Mouse (Mus musculus): ENCODE results near the gene Myo18a. TPM values are rescaled to one million over a fixed set of nuclear protein-coding genes. Genes with fewer than 3 reads are reported as not detected.
A peak's percentile ranks its signal among the peaks of the same experiment; 100 is the strongest.

The Myo18a gene
- polyA plus RNA-seq, 1 experiment from 2014 or later = 42.3 TPM

DNA sequence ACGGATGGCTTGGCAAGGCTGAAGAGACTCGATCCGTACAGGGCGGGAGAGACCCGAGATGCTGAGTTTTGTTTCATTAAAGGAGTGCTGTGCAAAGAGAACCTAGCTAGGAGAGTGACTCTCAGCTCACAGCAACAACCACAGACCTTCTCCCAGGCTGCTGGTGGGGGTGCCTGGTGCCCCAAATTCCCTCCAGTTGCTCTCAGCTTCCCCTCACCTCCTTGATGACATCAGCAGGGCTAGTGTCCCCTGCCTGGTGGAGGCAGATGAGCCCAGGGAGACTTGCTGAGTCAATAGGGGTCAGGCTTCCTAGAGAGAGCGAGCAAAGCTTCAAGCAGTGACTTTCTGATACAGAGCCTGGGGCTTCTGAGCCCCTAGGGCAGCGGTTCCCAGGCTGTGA is 109.6 kb downstream of the Myo18a start:
- H3K9me3 ChIP-seq (ENCODE audit: control insufficient read depth, low read length) = no peaks in the 10 kb centered on the region
- no peak overlapping the region for H3K4me3 ChIP-seq (replicated peaks; ENCODE audit: low read depth, low read length)
- no peaks in the 10 kb centered on the region for H3K36me3 ChIP-seq (ENCODE audit: control insufficient read depth, insufficient read depth, low read length)
- DNase-seq = no peak
- H3K4me1 ChIP-seq (ENCODE audit: control insufficient read depth, insufficient read depth, low read length) = peaks cover 70% of the 10 kb centered on the region
- 6% methylated on average over 7 of the region's 7 CpGs for WGBS
- peak overlapping the region; percentile 30 for H3K4me2 ChIP-seq (ENCODE audit: low read length)
- ATAC-seq (ENCODE audit: low FRiP score, low TSS enrichment) = no peak
- peak overlapping the region; percentile 54 for H3K27ac ChIP-seq (replicated peaks; ENCODE audit: low read depth, low read length)
- 0 out of 2 replicates have a peak overlapping the region, but pooled peaks have one; percentile 10 for H3K9ac ChIP-seq (replicated peaks; ENCODE audit: low read length)
- no peaks in the 10 kb centered on the region for H3K27me3 ChIP-seq (ENCODE audit: control insufficient read depth, insufficient read depth, low read length)

DNA sequence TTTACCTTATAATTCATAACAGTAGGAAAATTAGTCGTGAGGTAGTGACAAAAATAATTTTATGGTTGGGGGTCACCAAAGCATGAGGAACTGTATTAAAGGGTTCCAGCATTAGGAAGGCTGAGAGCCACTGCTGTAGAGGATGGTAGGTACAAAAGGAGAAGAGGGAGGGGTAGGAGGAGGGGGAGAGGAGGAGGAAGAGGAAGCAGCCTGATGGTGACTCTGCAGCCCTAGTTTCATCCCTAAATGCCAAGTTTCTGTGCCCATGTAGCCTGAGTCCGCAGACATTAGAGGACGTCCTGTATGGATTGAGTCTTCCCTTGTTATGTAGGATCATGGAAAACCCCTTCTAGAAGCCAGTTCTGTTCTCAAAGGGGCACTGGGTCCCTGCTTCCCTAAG is 110.1 kb downstream of the Myo18a start:
- Histone ChIP-seq H3K4me2 (ENCODE audit: low read length) (no peak overlapping the region), H3K9me3 (ENCODE audit: control insufficient read depth, low read length) (no peaks in the 10 kb centered on the region), H3K27me3 (ENCODE audit: control insufficient read depth, insufficient read depth, low read length) (no peaks in the 10 kb centered on the region), H3K27ac (replicated peaks; ENCODE audit: low read depth, low read length) (no peak overlapping the region), H3K4me1 (ENCODE audit: control insufficient read depth, insufficient read depth, low read length) (peaks cover 66% of the 10 kb centered on the region), H3K4me3 (replicated peaks; ENCODE audit: low read depth, low read length) (no peak overlapping the region), H3K36me3 (ENCODE audit: control insufficient read depth, insufficient read depth, low read length) (no peaks in the 10 kb centered on the region), H3K9ac (replicated peaks; ENCODE audit: low read length) (no peak overlapping the region)
- ATAC-seq (ENCODE audit: low FRiP score, low TSS enrichment) (no peak), DNase-seq (no peak)
- 47% methylated on average over 3 of the region's 3 CpGs for WGBS

DNA sequence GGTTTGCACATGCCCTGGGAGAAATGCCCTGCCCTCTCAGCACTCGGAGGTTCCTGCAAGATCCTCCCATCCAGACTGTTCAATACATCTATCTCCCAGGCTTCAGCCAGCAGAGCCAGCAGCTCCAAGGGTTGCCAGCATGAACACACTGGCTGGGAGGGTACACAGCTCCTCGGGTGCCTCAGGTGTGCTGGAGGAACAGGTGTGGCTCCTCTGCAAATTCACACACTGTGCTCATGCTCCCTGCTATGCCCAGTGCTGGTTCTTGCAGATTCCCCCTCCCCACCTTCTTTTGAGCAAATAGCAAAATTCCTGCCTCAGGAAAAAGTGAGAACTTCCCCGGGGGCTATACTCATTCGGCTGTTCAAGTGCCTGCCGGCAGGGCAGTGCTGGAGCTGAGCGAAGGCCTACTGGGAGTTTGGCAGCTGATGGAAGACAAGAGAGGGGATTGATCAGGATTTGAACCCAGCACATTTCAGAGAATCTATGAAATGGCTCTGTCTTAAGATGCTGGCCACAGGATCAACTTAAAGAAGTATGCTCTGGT is 111.7 kb downstream of the Myo18a start:
- H3K4me2 ChIP-seq (ENCODE audit: low read length) = no peak overlapping the region
- no peak overlapping the region for H3K4me3 ChIP-seq (replicated peaks; ENCODE audit: low read depth, low read length)

DNA sequence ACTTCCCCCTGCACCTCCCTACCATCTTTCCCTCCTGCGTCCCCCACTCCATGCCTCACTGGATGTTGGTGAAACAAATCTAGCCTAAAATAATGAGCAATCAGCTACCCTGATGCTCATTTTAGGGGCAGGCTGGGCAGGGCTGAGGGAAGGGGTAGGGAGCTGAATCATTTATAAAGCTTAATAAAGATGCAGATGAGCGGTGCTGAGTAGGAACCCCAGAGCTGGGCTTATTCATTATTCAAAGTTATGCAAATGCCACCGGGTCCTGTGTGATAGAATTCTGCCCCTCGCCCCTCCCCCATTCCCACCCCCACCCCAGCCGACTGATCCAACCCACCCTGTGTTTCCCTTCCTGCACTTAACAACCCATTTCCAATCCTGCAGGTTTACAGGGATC is 112.2 kb downstream of the Myo18a start:
- 18% methylated on average over 5 of the region's 5 CpGs for WGBS
- no peak overlapping the region for H3K4me3 ChIP-seq (replicated peaks; ENCODE audit: low read depth, low read length)
- H3K27me3 ChIP-seq (ENCODE audit: control insufficient read depth, insufficient read depth, low read length) = no peaks in the 10 kb centered on the region; the same call in 1 of the 2 replicates
- H3K27ac ChIP-seq (replicated peaks; ENCODE audit: low read depth, low read length) = peak overlapping the region; percentile 77
- H3K4me1 ChIP-seq (ENCODE audit: control insufficient read depth, insufficient read depth, low read length) = peaks cover 57% of the 10 kb centered on the region
- ATAC-seq (ENCODE audit: low FRiP score, low TSS enrichment) = peak; percentile 65; the same call in 1 of the 2 replicates
- no peak overlapping the region for H3K9ac ChIP-seq (replicated peaks; ENCODE audit: low read length)
- H3K36me3 ChIP-seq (ENCODE audit: control insufficient read depth, insufficient read depth, low read length) = no peaks in the 10 kb centered on the region
- H3K4me2 ChIP-seq (ENCODE audit: low read length) = no peak overlapping the region
- no peaks in the 10 kb centered on the region for H3K9me3 ChIP-seq (ENCODE audit: control insufficient read depth, low read length)
- peak; percentile 70 for DNase-seq

More for the DNA sequence above, 111.7 kb downstream of the Myo18a start:
- no peak for ATAC-seq (ENCODE audit: low FRiP score, low TSS enrichment)
- Histone ChIP-seq H3K36me3 (ENCODE audit: control insufficient read depth, insufficient read depth, low read length) (no peaks in the 10 kb centered on the region), H3K27me3 (ENCODE audit: control insufficient read depth, insufficient read depth, low read length) (no peaks in the 10 kb centered on the region; the same call in 1 of the 2 replicates), H3K9ac (replicated peaks; ENCODE audit: low read length) (no peak overlapping the region), H3K9me3 (ENCODE audit: control insufficient read depth, low read length) (no peaks in the 10 kb centered on the region), H3K4me1 (ENCODE audit: control insufficient read depth, insufficient read depth, low read length) (peaks cover 57% of the 10 kb centered on the region), H3K27ac (replicated peaks; ENCODE audit: low read depth, low read length) (peak overlapping the region; percentile 77)
- 48% methylated on average over 6 of the region's 6 CpGs for WGBS
- DNase-seq = no peak

- no peak overlapping the region for H3K4me3 ChIP-seq (replicated peaks; ENCODE audit: low read depth, low read length)
- peak; percentile 41; the same call in 1 of the 2 replicates for ATAC-seq (ENCODE audit: low FRiP score, low TSS enrichment)
- H3K9ac ChIP-seq (replicated peaks; ENCODE audit: low read length) = peak overlapping the region; percentile 24; the same call in 1 of the 2 replicates
- 41% methylated on average over 26 of the region's 26 CpGs for WGBS
- no peaks in the 10 kb centered on the region; the same call in 1 of the 2 replicates for H3K27me3 ChIP-seq (ENCODE audit: control insufficient read depth, insufficient read depth, low read length)
- peak overlapping the region; percentile 77 for H3K27ac ChIP-seq (replicated peaks; ENCODE audit: low read depth, low read length)
- peak; percentile 60 for DNase-seq
- no peaks in the 10 kb centered on the region for H3K9me3 ChIP-seq (ENCODE audit: control insufficient read depth, low read length)
- H3K4me2 ChIP-seq (ENCODE audit: low read length) = 0 out of 2 replicates have a peak overlapping the region, but pooled peaks have one; percentile 4
- no peaks in the 10 kb centered on the region for H3K36me3 ChIP-seq (ENCODE audit: control insufficient read depth, insufficient read depth, low read length)
- peaks cover 54% of the 10 kb centered on the region for H3K4me1 ChIP-seq (ENCODE audit: control insufficient read depth, insufficient read depth, low read length)
Measured at GRCm38 (mm10) chr11:77875847-77876759, 113.1 kb downstream of the Myo18a start.

GRCm38 (mm10) chr11:77876760-77877148 is 113.7 kb downstream of the Myo18a start:
- Histone ChIP-seq H3K9me3 (ENCODE audit: control insufficient read depth, low read length) (no peaks in the 10 kb centered on the region), H3K4me3 (replicated peaks; ENCODE audit: low read depth, low read length) (no peak overlapping the region)
- no peak for ATAC-seq (ENCODE audit: low FRiP score, low TSS enrichment)

DNA sequence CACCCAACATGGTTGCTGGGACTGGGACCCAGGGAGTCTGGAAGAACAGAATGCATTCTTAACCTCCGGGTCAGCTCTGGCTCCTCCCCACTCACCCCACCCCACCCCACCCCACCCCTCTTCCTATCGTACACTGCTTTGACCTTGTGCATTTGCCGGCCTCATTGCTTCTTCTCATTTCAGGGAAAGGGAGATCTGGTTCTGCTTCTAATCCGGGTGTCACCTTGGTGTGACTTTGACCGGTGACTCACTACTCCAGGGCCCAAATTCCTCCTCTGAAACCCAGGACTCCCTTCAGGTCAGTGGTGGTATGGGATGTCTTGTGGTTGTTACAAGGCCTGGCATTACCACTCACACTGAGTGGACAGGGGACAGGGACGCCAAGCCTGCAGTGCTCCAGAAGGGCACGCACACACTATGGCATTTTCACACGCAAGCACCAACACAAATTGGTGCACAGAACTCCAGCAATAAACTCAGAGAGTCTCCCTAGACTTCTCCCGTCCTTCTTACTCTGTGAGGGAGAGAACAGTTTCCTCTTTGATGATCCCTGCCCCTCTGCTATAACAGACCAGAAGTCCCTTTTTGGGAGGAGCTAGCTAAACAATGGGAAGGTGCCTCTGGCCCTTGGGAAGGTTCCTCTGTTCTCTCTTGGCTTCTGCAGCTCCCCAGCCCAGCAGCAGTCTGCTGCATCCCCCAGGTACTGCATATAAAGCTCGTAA is 121.6 kb downstream of the Myo18a start:
- DNase-seq (no peak), ATAC-seq (ENCODE audit: low FRiP score, low TSS enrichment) (peak; percentile 34; the same call in 1 of the 2 replicates)
- H3K9ac ChIP-seq (replicated peaks; ENCODE audit: low read length) = no peak overlapping the region
- no peaks in the 10 kb centered on the region for H3K36me3 ChIP-seq (ENCODE audit: control insufficient read depth, insufficient read depth, low read length)
- peaks cover 10% of the 10 kb centered on the region; the same call in 1 of the 2 replicates for H3K27me3 ChIP-seq (ENCODE audit: control insufficient read depth, insufficient read depth, low read length)
- no peaks in the 10 kb centered on the region for H3K9me3 ChIP-seq (ENCODE audit: control insufficient read depth, low read length)
- H3K27ac ChIP-seq (replicated peaks; ENCODE audit: low read depth, low read length) = peak overlapping the region; percentile 85
- peak overlapping the region; percentile 21; the same call in 1 of the 2 replicates for H3K4me2 ChIP-seq (ENCODE audit: low read length)
- no peak overlapping the region for H3K4me3 ChIP-seq (replicated peaks; ENCODE audit: low read depth, low read length)
- peaks cover 50% of the 10 kb centered on the region for H3K4me1 ChIP-seq (ENCODE audit: control insufficient read depth, insufficient read depth, low read length)
- WGBS = 12% methylated on average over 10 of the region's 10 CpGs

More at GRCm38 (mm10) chr11:77876760-77877148, 113.7 kb downstream of the Myo18a start:
- peak overlapping the region; percentile 24; the same call in 1 of the 2 replicates for H3K9ac ChIP-seq (replicated peaks; ENCODE audit: low read length)
- no peak for DNase-seq
- H3K36me3 ChIP-seq (ENCODE audit: control insufficient read depth, insufficient read depth, low read length) = no peaks in the 10 kb centered on the region
- peak overlapping the region; percentile 77 for H3K27ac ChIP-seq (replicated peaks; ENCODE audit: low read depth, low read length)
- H3K4me1 ChIP-seq (ENCODE audit: control insufficient read depth, insufficient read depth, low read length) = peaks cover 49% of the 10 kb centered on the region
- H3K4me2 ChIP-seq (ENCODE audit: low read length) = no peak overlapping the region
- H3K27me3 ChIP-seq (ENCODE audit: control insufficient read depth, insufficient read depth, low read length) = no peaks in the 10 kb centered on the region; the same call in 1 of the 2 replicates
- 41% methylated on average over 11 of the region's 11 CpGs for WGBS

DNA sequence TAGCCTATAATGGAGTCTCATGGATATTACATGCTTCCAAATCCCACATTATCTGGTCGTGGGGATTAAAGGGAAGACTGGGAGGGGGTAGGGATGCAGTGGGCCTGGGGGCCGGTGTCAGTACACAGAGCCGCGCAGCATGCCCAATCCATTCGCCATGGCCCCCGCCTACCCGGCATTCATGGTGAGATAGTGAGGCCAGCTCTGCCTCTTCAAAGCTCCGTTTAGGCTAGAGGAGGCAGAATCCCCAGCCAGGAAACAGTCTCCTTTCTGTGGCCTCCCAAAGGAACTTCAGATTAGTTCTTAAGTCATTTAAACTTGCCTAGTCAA is 122.2 kb downstream of the Myo18a start:
- peaks cover 50% of the 10 kb centered on the region for H3K4me1 ChIP-seq (ENCODE audit: control insufficient read depth, insufficient read depth, low read length)
- ATAC-seq (ENCODE audit: low FRiP score, low TSS enrichment) (peak; percentile 84), DNase-seq (peak; percentile 87)
- H3K4me3 ChIP-seq (replicated peaks; ENCODE audit: low read depth, low read length) = no peak overlapping the region
- no peaks in the 10 kb centered on the region for H3K36me3 ChIP-seq (ENCODE audit: control insufficient read depth, insufficient read depth, low read length)
- peak overlapping the region; percentile 85 for H3K27ac ChIP-seq (replicated peaks; ENCODE audit: low read depth, low read length)
- WGBS = 10% methylated on average over 8 of the region's 8 CpGs
- peak overlapping the region; percentile 21; the same call in 1 of the 2 replicates for H3K4me2 ChIP-seq (ENCODE audit: low read length)
- H3K9ac ChIP-seq (replicated peaks; ENCODE audit: low read length) = no peak overlapping the region
- peaks cover 11% of the 10 kb centered on the region; the same call in 1 of the 2 replicates for H3K27me3 ChIP-seq (ENCODE audit: control insufficient read depth, insufficient read depth, low read length)
- H3K9me3 ChIP-seq (ENCODE audit: control insufficient read depth, low read length) = no peaks in the 10 kb centered on the region

All from midbrain, embryonic 14.5 days (tissue).